Mouse (Mus musculus): Measurements from ENCODE around the gene Nod2.

GRCm38 (mm10) chr8:88631081-88631480 lies 16.0 kb upstream of the Nod2 start:
- TF ChIP-seq CTCF (conservative IDR thresholded peaks at IDR 0.05; ENCODE audit: low read length) (no peak), NANOG (IDR thresholded peaks at IDR 0.05; ENCODE audit: borderline replicate concordance, low read length) (no peak), POU5F1 (IDR thresholded peaks at IDR 0.05; ENCODE audit: borderline replicate concordance, low read length) (no peak)

Data from E14TG2a.4 (cell line).